Mouse (Mus musculus) liver, embryonic 14.5 days (tissue): Measurements from ENCODE around the gene Plcxd1. TPM values are rescaled to one million over a fixed set of nuclear protein-coding genes. Genes with fewer than 3 reads are reported as not detected.
A peak's percentile ranks its signal among the peaks of the same experiment; 100 is the strongest.

Experiments
- ATAC-seq: fragments of 200-750 bp; cut with Nextera tagmentation; 2 replicates; pipeline ENCODE4 v1.8.0; 2017; ENCODE audit warnings: moderate number of reproducible peaks, mild to moderate bottlenecking, moderate library complexity; ENCODE audit not compliant: insufficient read depth
- DNase-seq, 3 experiments: peaks; one replicate each; pipeline ENCODE4 v3.0.0-alpha.2; 2012 to 2013; ENCODE audit warnings: low read depth in 3 of 3, low spot score in 3 of 3
- H3K27ac ChIP-seq: fragments of 300-500 bp; sonication (generic); 2 replicates; pipeline ENCODE4 v1.5.1; 2014; ENCODE audit warnings: moderate library complexity, mild to moderate bottlenecking, control low read depth, inconsistent platforms
- H3K27me3 ChIP-seq: fragments of 300-500 bp; sonication (generic); 2 replicates; pipeline ENCODE4 v1.6.1; 2014; ENCODE audit warnings: mild to moderate bottlenecking, low read length, moderate library complexity; ENCODE audit not compliant: control insufficient read depth, insufficient read depth
- H3K36me3 ChIP-seq: fragments of 300-500 bp; sonication (generic); replicated peaks from 2 replicates; pipeline ENCODE4 v1.6.1; 2014; ENCODE audit warnings: low read depth; ENCODE audit not compliant: control insufficient read depth, insufficient read depth
- H3K4me1 ChIP-seq, 2 experiments: fragments of 200-500 bp in 1 of 2; fragments of 300-500 bp in 1 of 2; sonication (generic) in 1 of 2; replicated peaks; 2 replicates each; pipeline ENCODE4 v1.6.1; 2012 to 2014; ENCODE audit warnings: antibody characterized with exemption in 1 of 2, inconsistent platforms in 1 of 2, low read length in 1 of 2; ENCODE audit not compliant: control insufficient read depth in 2 of 2, insufficient read depth in 2 of 2
- H3K4me2 ChIP-seq: fragments of 300-500 bp; sonication (generic); 2 replicates; pipeline ENCODE4 v1.6.1; 2014; ENCODE audit warnings: low read depth, mild to moderate bottlenecking, control low read depth, moderate library complexity
- H3K4me3 ChIP-seq, 2 experiments: fragments of 200-500 bp in 1 of 2; fragments of 300-500 bp in 1 of 2; sonication (generic) in 1 of 2; 2 replicates each; pipeline ENCODE4 v1.5.1; 2012 to 2014; ENCODE audit warnings: low read depth in 2 of 2, low read length in 2 of 2, mild to moderate bottlenecking in 2 of 2, control low read depth in 1 of 2, inconsistent platforms in 1 of 2, moderate library complexity in 1 of 2; ENCODE audit not compliant: insufficient read depth in 1 of 2
- H3K9ac ChIP-seq: fragments of 300-500 bp; sonication (generic); replicated peaks from 2 replicates; pipeline ENCODE4 v1.6.1; 2014; ENCODE audit warnings: mild to moderate bottlenecking, control low read depth, moderate library complexity
- H3K9me3 ChIP-seq: fragments of 300-500 bp; sonication (generic); 2 replicates; pipeline ENCODE4 v1.6.1; 2016; ENCODE audit warnings: low read length, mixed read lengths; ENCODE audit not compliant: control insufficient read depth
- CTCF ChIP-seq: IDR thresholded peaks from 2 replicates; pipeline ENCODE4 v1.5.1; 2016; ENCODE audit warnings: antibody characterized with exemption, low read depth, control low read depth
- EP300 ChIP-seq: IDR thresholded peaks from 2 replicates; pipeline ENCODE4 v1.6.1; 2016; ENCODE audit warnings: antibody characterized with exemption, low read depth
- WGBS: fragments of 180-500 bp; shearing (Covaris S2); extraction: QIAGEN DNeasy Blood & Tissue Kit; methylation state at CpG from one replicate; pipeline ENCODE4 v1.1.7; 2014; ENCODE audit not compliant: insufficient replicate concordance; 5-methylcytosine and 5-hydroxymethylcytosine counted together
- polyA plus RNA-seq, 2 experiments: library from polyadenylated mRNA; depleted of rRNA in 1 of 2; stranded (reverse) in 1 of 2; unstranded in 1 of 2; fragments of >200 nt; fragmentation: Nextera tagmentation in 1 of 2; extraction: Ambion mirVana in 1 of 2; gene quantifications; 2 replicates each; pipeline versions ENCODE4 v1.2.1 to v1.2.3; 2012 to 2014

The Plcxd1 gene
- polyA plus RNA-seq, 2 experiments, result 0.13 to 0.14 TPM

- Histone ChIP-seq H3K36me3 (peaks cover 34% of the 10 kb centered on the region), H3K9ac (no peak overlapping the region), H3K27me3 (no peaks in the 10 kb centered on the region), H3K4me1 (no peaks in the 10 kb centered on the region), H3K27ac (no peak overlapping the region), H3K4me2 (no peak overlapping the region), H3K9me3 (no peaks in the 10 kb centered on the region), H3K4me3 (no peak overlapping the region)
- DNase-seq (no peak), ATAC-seq (no peak)
- 83% methylated on average over 5 of the region's 5 CpGs for WGBS
- no peak for TF ChIP-seq EP300
- peak; percentile 50 for TF ChIP-seq CTCF
Observed at GRCm38 (mm10) chr5:110143007-110143406, 43.2 kb downstream of the Plcxd1 start.

Other genes with a start within 250 kb of the Plcxd1 start
- 0.01 and 0.05 TPM in 2 replicates for gene Gm15446, start 176.6 kb upstream of the Plcxd1 start, polyA plus RNA-seq (2012; rRNA removed)
- 0.18 and 0.45 TPM in 2 replicates for gene Gm15446, start 176.6 kb upstream of the Plcxd1 start, polyA plus RNA-seq (2014; fragmentation: Nextera tagmentation; extraction: Ambion mirVana)
- gene Zfp932, start 103.4 kb upstream of the Plcxd1 start, polyA plus RNA-seq (2012; rRNA removed), result 2.1 and 4.0 TPM in 2 replicates
- 6.8 and 7.4 TPM in 2 replicates for gene Zfp932, start 103.4 kb upstream of the Plcxd1 start, polyA plus RNA-seq (2014; fragmentation: Nextera tagmentation; extraction: Ambion mirVana)
- gene Gm17655, start 27.5 kb upstream of the Plcxd1 start, polyA plus RNA-seq (2012; rRNA removed), result 0.30 and 0.59 TPM in 2 replicates
- gene Gm17655, start 27.5 kb upstream of the Plcxd1 start, polyA plus RNA-seq (2014; fragmentation: Nextera tagmentation; extraction: Ambion mirVana), result 2.0 and 2.3 TPM in 2 replicates
- 0.53 and 0.81 TPM in 2 replicates for gene Gm35315, start 5.5 kb upstream of the Plcxd1 start, polyA plus RNA-seq (2012; rRNA removed)
- 0.51 and 0.81 TPM in 2 replicates for gene Gm35315, start 5.5 kb upstream of the Plcxd1 start, polyA plus RNA-seq (2014; fragmentation: Nextera tagmentation; extraction: Ambion mirVana)
- gene Gtpbp6, start 8.2 kb downstream of the Plcxd1 start, polyA plus RNA-seq (2012; rRNA removed), result 20.3 and 21.4 TPM in 2 replicates
- gene Gtpbp6, start 8.2 kb downstream of the Plcxd1 start, polyA plus RNA-seq (2014; fragmentation: Nextera tagmentation; extraction: Ambion mirVana), result 4.6 and 6.1 TPM in 2 replicates
- 0.47 and 0.66 TPM in 2 replicates for gene Zfp605, start 10.1 kb downstream of the Plcxd1 start, polyA plus RNA-seq (2012; rRNA removed)
- 0.62 and 0.86 TPM in 2 replicates for gene Zfp605, start 10.1 kb downstream of the Plcxd1 start, polyA plus RNA-seq (2014; fragmentation: Nextera tagmentation; extraction: Ambion mirVana)
- 15.8 and 16.0 TPM in 2 replicates for gene Chfr, start 35.9 kb downstream of the Plcxd1 start, polyA plus RNA-seq (2012; rRNA removed)
- gene Chfr, start 35.9 kb downstream of the Plcxd1 start, polyA plus RNA-seq (2014; fragmentation: Nextera tagmentation; extraction: Ambion mirVana), result 18.3 and 19.1 TPM in 2 replicates
- 3.4 and 4.4 TPM in 2 replicates for gene Golga3, start 76.7 kb downstream of the Plcxd1 start, polyA plus RNA-seq (2012; rRNA removed)
- 5.7 and 7.4 TPM in 2 replicates for gene Golga3, start 76.7 kb downstream of the Plcxd1 start, polyA plus RNA-seq (2014; fragmentation: Nextera tagmentation; extraction: Ambion mirVana)
- gene Ankle2, start 131.0 kb downstream of the Plcxd1 start, polyA plus RNA-seq (2012; rRNA removed), result 3.3 and 5.8 TPM in 2 replicates
- gene Ankle2, start 131.0 kb downstream of the Plcxd1 start, polyA plus RNA-seq (2014; fragmentation: Nextera tagmentation; extraction: Ambion mirVana), result 10.4 and 11.9 TPM in 2 replicates
- gene Pgam5, start 169.9 kb downstream of the Plcxd1 start, polyA plus RNA-seq (2012; rRNA removed), result 17.0 and 17.6 TPM in 2 replicates
- gene Pgam5, start 169.9 kb downstream of the Plcxd1 start, polyA plus RNA-seq (2014; fragmentation: Nextera tagmentation; extraction: Ambion mirVana), result 26.3 and 31.4 TPM in 2 replicates
- 13.6 and 16.0 TPM in 2 replicates for gene Pxmp2, start 186.2 kb downstream of the Plcxd1 start, polyA plus RNA-seq (2012; rRNA removed)
- gene Pxmp2, start 186.2 kb downstream of the Plcxd1 start, polyA plus RNA-seq (2014; fragmentation: Nextera tagmentation; extraction: Ambion mirVana), result 31.7 and 36.7 TPM in 2 replicates
- gene Pole, start 186.3 kb downstream of the Plcxd1 start, polyA plus RNA-seq (2012; rRNA removed), result 16.7 and 16.9 TPM in 2 replicates
- gene Pole, start 186.3 kb downstream of the Plcxd1 start, polyA plus RNA-seq (2014; fragmentation: Nextera tagmentation; extraction: Ambion mirVana), result 18.8 and 19.5 TPM in 2 replicates
- gene P2rx2, start 243.2 kb downstream of the Plcxd1 start, polyA plus RNA-seq (2012; rRNA removed), result 0.03 and 0.06 TPM in 2 replicates
- not detected in 2 replicates for gene P2rx2, start 243.2 kb downstream of the Plcxd1 start, polyA plus RNA-seq (2014; fragmentation: Nextera tagmentation; extraction: Ambion mirVana)
- not detected in 2 replicates for gene Lrcol1, start 244.8 kb downstream of the Plcxd1 start, polyA plus RNA-seq (2012; rRNA removed)
- gene Lrcol1, start 244.8 kb downstream of the Plcxd1 start, polyA plus RNA-seq (2014; fragmentation: Nextera tagmentation; extraction: Ambion mirVana), result not detected in 2 replicates